Mouse (Mus musculus) ES-Bruce4 (cell line): ENCODE measurements around the gene D430042O09Rik.

ENCODE experiments used
- CTCF ChIP-seq: IDR thresholded peaks from one replicate; pipeline ENCODE4 v1.8.1; 2011; ENCODE audit warnings: low read depth, low read length
- EP300 ChIP-seq: IDR thresholded peaks from 2 replicates; pipeline ENCODE4 v1.6.1; 2011; ENCODE audit warnings: low read depth, low read length; ENCODE audit not compliant: insufficient read depth
- POLR2A ChIP-seq: IDR thresholded peaks from one replicate; pipeline ENCODE4 v1.8.1; 2011; ENCODE audit warnings: low read length; ENCODE audit not compliant: insufficient read depth

- TF ChIP-seq POLR2A (no peak), CTCF (no peak), EP300 (no peak)
Measured at GRCm38 (mm10) chr7:125878040-125878439, 170.4 kb downstream of the D430042O09Rik start.
